Mouse (Mus musculus) cerebellum, adult (tissue): Measurements from ENCODE around the gene Cracr2a.
"Not testable (repeated sequence)": the region's sequence is repeated elsewhere in the genome, so short reads cannot be mapped to it uniquely, and the experiment has no call there.

Experiments used
- ATAC-seq: cut with Nextera tagmentation; 2 replicates; pipeline ENCODE4 v1.9.2; 2017; ENCODE audit warnings: mild to moderate bottlenecking, moderate library complexity, mixed read lengths; ENCODE audit not compliant: insufficient number of reproducible peaks, low FRiP score, low TSS enrichment

Gene Cracr2a

DNA sequence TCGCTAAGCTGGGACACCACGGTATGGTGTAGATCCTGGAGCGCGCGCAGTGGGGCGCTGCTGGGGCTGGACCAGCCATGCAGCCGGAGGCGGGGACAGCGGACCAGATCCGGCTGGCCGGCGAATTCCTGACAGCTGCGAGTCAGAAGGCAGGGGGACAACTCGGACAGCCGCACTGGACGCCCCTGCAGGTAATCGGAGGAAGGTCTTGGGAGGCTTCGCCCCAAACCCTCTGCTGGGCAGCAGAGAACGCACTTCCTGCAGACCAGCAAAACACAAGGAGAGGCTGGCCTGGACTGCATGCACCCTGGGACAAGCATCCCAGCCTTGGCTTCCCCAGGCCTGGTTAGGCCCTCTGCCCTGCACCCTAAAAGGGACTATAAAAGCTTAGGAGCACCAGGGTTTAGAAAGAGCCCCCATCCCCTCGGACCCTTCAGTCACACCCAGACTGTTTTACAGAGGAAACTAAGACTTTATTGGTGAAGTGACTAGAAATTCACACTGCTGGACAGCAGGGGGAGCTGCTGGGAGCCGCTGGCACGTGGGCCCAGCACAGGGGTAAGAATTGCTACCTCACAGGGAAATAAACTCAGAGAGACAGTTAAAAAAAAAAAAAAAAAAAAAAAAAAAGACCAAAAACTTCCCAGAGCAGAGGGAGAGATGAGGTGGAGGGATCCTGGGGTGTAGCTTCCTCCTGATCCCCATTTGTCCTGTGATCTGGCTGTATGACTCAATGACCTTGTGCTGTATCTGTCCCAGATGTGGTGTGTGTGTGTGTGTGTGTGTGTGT is at the start of gene Cracr2a:
Gene Cracr2a (plus strand): TSS at position 108 of the 790 bp plus-strand sequence.
- ATAC-seq = peak; percentile 41

- ATAC-seq = not testable (repeated sequence)
Measured at GRCm38 (mm10) chr6:127513776-127514175, 47.4 kb upstream of the Cracr2a start.

- ATAC-seq = no peak
Measured at GRCm38 (mm10) chr6:127521176-127521575, 40.0 kb upstream of the Cracr2a start.

GRCm38 (mm10) chr6:127522326-127522725 is 38.8 kb upstream of the Cracr2a start:
- no peak for ATAC-seq

DNA sequence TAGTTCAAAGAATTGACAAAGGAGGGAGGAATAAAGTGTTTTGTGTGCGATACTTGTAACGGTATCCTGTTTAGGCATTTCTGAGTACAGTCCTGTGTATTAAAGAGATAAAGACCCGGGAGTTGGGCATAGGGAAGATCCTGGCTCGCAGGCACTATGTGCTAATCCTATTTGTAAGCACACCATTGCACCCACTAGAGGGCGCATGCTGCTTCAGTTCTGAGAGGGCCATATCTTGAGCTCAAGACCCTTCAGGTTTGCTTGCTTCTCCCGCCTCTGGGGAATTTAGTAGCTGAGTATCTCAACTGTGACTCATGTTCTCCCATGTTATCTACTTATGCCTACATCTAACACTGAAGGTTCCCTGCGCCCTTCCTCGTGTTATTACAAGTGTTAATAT is 36.7 kb upstream of the Cracr2a start:
- no peak for ATAC-seq

DNA sequence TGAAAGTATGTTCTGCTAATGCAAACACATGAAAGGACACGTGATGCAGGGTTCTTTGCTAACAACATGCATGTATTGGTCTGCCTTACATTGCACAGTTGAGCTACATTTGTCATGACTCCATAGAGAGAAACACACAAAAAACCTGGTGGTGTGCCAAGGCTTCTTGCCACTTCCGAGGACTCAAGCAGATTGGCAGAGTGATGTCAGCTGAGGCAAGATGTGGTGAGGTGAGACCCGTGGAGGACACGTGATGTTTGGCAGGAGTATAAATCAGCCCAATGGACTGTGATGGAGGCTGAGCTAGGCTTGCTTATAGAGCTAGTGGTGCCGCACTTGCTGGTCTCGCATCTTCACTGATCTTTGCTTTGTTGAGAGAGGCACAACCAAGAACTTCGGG is 32.5 kb upstream of the Cracr2a start:
- ATAC-seq = no peak

DNA sequence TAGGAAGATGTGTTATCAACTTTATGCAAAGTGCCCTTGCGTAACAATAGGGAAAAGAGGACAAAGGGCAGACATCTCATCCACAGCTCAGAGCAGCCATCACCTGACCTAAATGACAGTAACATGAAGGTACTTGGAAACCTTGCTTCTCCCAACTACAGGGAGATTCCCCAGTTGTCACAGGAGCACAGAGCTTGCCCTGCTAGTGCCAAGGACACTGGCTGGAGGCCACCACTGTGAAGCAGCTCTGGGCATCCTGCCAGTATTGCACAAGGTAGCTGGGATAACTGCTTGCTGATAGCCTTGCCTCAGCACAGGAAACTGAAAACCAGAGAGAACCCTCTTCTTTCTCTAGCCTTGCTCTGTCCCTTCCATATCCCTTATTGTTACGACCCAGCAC is 31.7 kb upstream of the Cracr2a start:
- peak; percentile 83 for ATAC-seq

DNA sequence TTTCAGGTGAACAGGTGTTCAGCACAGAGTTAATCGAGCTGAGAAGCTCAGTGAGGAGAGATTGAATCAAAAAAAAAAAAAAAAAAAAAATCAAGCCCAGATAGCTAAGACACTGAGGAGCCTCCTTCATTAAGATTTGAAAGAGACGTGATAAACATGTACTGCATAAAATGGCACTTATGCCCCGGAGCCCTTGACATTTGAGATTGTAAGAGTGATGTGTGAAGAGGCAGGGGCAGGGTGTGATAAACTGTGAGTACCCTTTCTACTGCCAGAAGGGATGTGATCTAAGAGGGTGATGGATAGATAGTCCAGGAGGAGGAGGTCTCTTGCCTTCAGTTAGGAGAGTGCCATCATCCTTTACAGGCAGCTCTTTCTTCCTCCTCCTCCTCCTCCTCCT is 30.9 kb upstream of the Cracr2a start:
- no peak for ATAC-seq

GRCm38 (mm10) chr6:127531412-127532205 is 29.5 kb upstream of the Cracr2a start:
- no peak for ATAC-seq

- ATAC-seq = no peak
Measured at GRCm38 (mm10) chr6:127532304-127532703, 28.8 kb upstream of the Cracr2a start.

- ATAC-seq = no peak
Measured at GRCm38 (mm10) chr6:127533766-127534165, 27.4 kb upstream of the Cracr2a start.

- ATAC-seq = no peak
Measured at GRCm38 (mm10) chr6:127537035-127537434, 24.1 kb upstream of the Cracr2a start.

GRCm38 (mm10) chr6:127538118-127538517 is 23.0 kb upstream of the Cracr2a start:
- ATAC-seq = no peak

- no peak for ATAC-seq
Measured at GRCm38 (mm10) chr6:127539226-127539625, 21.9 kb upstream of the Cracr2a start.

DNA sequence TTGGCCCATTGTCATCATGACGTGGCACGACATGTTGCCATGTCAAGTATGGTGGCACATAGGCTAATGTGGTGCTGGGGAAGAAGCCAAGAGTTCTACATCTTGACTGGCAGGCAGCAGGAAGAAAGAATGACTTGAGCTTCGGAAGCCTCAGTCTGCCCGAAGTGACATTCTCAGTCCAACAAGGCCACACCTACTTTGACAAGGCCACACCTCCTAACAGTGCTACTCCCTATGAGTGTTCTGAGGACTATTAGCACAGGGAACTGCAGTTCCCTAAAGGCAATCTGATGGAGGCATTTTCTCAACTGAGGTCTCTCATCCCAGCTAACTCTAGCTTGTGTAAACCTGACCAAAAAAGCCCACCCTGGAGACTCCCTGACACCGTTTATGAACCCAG is 21.5 kb upstream of the Cracr2a start:
- ATAC-seq = no peak

GRCm38 (mm10) chr6:127540517-127540916 is 20.6 kb upstream of the Cracr2a start:
- ATAC-seq = no peak

- peak; percentile 68 for ATAC-seq
Measured at GRCm38 (mm10) chr6:127541617-127542374, 19.3 kb upstream of the Cracr2a start.

GRCm38 (mm10) chr6:127546676-127547075 is 14.5 kb upstream of the Cracr2a start:
- ATAC-seq = no peak

GRCm38 (mm10) chr6:127552940-127553339 is 8.2 kb upstream of the Cracr2a start:
- no peak for ATAC-seq

DNA sequence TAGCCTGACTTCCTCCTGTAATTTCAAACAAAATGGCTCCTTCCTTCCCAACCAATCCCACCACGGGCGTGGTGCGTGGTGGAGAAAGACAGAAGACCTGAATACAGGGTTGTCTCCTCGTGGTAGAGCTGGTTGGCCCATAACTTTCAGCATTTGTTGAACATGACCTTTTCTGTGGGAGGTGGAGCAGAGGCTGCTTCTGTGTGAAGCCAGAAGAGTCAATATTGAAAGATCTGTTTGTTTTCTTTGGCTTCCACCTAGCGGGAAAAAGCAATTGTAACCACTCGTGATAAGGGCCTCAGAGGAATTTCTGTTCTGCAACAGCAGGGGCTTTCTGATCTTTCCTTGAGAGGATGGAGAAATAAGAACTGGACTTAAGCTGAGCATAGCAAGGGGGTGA is 5.6 kb upstream of the Cracr2a start:
- ATAC-seq = no peak

DNA sequence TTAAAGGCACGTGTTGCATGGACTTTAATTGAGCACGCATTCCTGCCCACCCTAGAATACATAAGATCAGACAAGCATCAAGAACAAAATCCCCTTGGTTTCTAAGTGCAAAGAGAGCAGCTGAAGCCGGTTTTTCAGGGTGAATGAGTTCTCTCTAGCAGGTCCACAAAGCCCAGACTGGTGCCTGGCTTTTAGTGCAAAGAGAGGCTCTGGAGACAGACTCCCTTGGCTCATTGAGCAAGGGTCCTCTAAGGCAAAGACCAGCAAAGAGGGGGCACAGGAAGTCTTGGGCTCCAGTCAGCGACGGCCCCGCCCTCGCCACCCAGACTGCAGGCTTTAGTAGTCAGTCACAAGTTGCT is 287 bp upstream of the Cracr2a start:
- no peak for ATAC-seq
